ENCODE assay signal across 13 mouse cellular contexts in genomic region chr4:32262825-32263684, GRCm38 (mm10). TPM values are rescaled to one million over a fixed set of nuclear protein-coding genes. Genes with fewer than 3 reads are reported as not detected.
DNase-seq lines count a peak whose midpoint lies in the region; ATAC-seq and TF ChIP-seq lines count a peak whose summit lies in the region.
"Had no signal": no experiment of that assay in that cellular context is flagged by ENCODE, and none has a peak within 500 bp of the region (broad histone marks: within the 10 kb centered on the region; RNA-seq: fewer than 3 reads in every experiment).

No protein-coding gene starts in this region.

- DNase-seq in gastrocnemius, adult 2 months, result no peak
- DNase-seq in gastrocnemius, postnatal 36 days, result no peak
- no peak for DNase-seq in kidney, adult 9 months
- DNase-seq in CD4-positive helper T cell, adult 2 months (ENCODE audit: low read depth, low spot score), result peak; percentile 57
- DNase-seq in gonadal fat pad, adult 2 months (ENCODE audit: low read depth), result peak; percentile 76
- no peak for DNase-seq in left cerebral cortex, adult 18-20 months (ENCODE audit: low spot score in 2 of 2)
- no peak for DNase-seq in left cerebral cortex, postnatal 4 days
- DNase-seq: cerebellum, adult 8-10 months; liver had no signal

- WGBS in kidney, embryonic 15.5 days, result 85% methylated on average over 20 of the region's 20 CpGs

- TF ChIP-seq CTCF in gastrocnemius, adult 2 months (IDR thresholded peaks at IDR 0.05), result no peak

- H3K27me3 ChIP-seq in kidney, embryonic 15.5 days, result no peaks in the 10 kb centered on the region
- H3K27me3 ChIP-seq: embryonic facial prominence, embryonic 13.5 days had no signal

- intact Hi-C loops in gastrocnemius, adult 2 months (cut with DNase I), result no loop called here
- intact Hi-C loops in gastrocnemius, postnatal 36 days (cut with DNase I), result no loop called here
- intact Hi-C loops in left cerebral cortex, postnatal 4 days (cut with DNase I), result no loop called here

- H3K9me3 ChIP-seq in kidney, embryonic 15.5 days (replicated peaks), result no peaks in the 10 kb centered on the region
- H3K9me3 ChIP-seq: embryonic facial prominence, embryonic 13.5 days; G1E had no signal

- peak overlapping the region; percentile 51 for H3K4me3 ChIP-seq in gastrocnemius, adult 2 months
- no peak overlapping the region for H3K4me3 ChIP-seq in kidney, embryonic 15.5 days (replicated peaks)
- H3K4me3 ChIP-seq: embryonic facial prominence, embryonic 13.5 days had no signal

- no peaks in the 10 kb centered on the region for H3K36me3 ChIP-seq in kidney, embryonic 15.5 days
- H3K36me3 ChIP-seq: G1E had no signal

- no peak overlapping the region for H3K9ac ChIP-seq in kidney, embryonic 15.5 days
- H3K9ac ChIP-seq: embryonic facial prominence, embryonic 13.5 days had no signal

- H3K27ac ChIP-seq in gastrocnemius, adult 2 months, result no peak overlapping the region
- no peak overlapping the region for H3K27ac ChIP-seq in kidney, embryonic 15.5 days
- H3K27ac ChIP-seq: embryonic facial prominence, embryonic 13.5 days had no signal

- 0 out of 2 replicates have a peak, but pooled peaks have one; percentile 25 for ATAC-seq in kidney, embryonic 15.5 days (replicated peaks; ENCODE audit: low FRiP score)
- ATAC-seq: forebrain, embryonic 16.5 days had no signal

- H3K4me2 ChIP-seq in kidney, embryonic 15.5 days, result no peak overlapping the region
- H3K4me2 ChIP-seq: embryonic facial prominence, embryonic 13.5 days had no signal

- peaks cover 8% of the 10 kb centered on the region; the same call in 1 of the 2 replicates for H3K4me1 ChIP-seq in kidney, embryonic 15.5 days

RNA-seq across cellular contexts. Expression of gene Bach2, which starts 24.5 kb away (rescaled TPM):
- total RNA-seq in gastrocnemius, adult 2 months (2021), result 1 to 10 TPM; 2.3 to 4.3 TPM
- total RNA-seq in gastrocnemius, postnatal 36 days (2021), result 1 to 10 TPM; 2.1 to 3.9 TPM
- 8.0 and 8.8 TPM in 2 replicates for polyA plus RNA-seq in kidney, embryonic 15.5 days (2015; fragmentation: Nextera tagmentation; extraction: Ambion mirVana)
- polyA plus RNA-seq in gonadal fat pad, adult 2 months (2012; rRNA removed), result 1.7 and 1.8 TPM in 2 replicates
- 10 to 100 TPM; 13.2 to 14.4 TPM for total RNA-seq in left cerebral cortex, adult 18-20 months (2021)
- 100 to 1,000 TPM in 1 of 2 experiments, 10 to 100 TPM in 1; 92.7 to 105 TPM for total RNA-seq in left cerebral cortex, postnatal 4 days (2021)
- polyA plus RNA-seq: G1E had no signal

Comparison
In these comparisons a context has a peak if more than half of its experiments do, and no peak if none do; other contexts are left out.
1. RNA of gene Bach2, which starts 24.5 kb away (total RNA-seq): 92.7 to 105 TPM in left cerebral cortex, postnatal 4 days; 13.2 to 14.4 TPM in left cerebral cortex, adult 18-20 months, 2.3 to 4.3 TPM in gastrocnemius, adult 2 months and 2.1 to 3.9 TPM in gastrocnemius, postnatal 36 days; every median in the first group is over 4 times any median in the second.
2. DNase-seq: peak in CD4-positive helper T cell, adult 2 months (single experiment) and gonadal fat pad, adult 2 months (single experiment); none in gastrocnemius, adult 2 months (single experiment), gastrocnemius, postnatal 36 days (0 of 2), kidney, adult 9 months (single experiment), left cerebral cortex, adult 18-20 months (0 of 2) and left cerebral cortex, postnatal 4 days (single experiment).